Mouse (Mus musculus) midbrain, embryonic 10.5 days (tissue): ENCODE measurements around the gene Gnao1. TPM values are rescaled to one million over a fixed set of nuclear protein-coding genes. Genes with fewer than 3 reads are reported as not detected.

Experiments
- DNase-seq: peaks from one replicate; pipeline ENCODE4 v3.0.0-alpha.2; 2017; ENCODE audit warnings: low spot score
- H3K27ac ChIP-seq: fragments of 300-500 bp; sonication (generic); replicated peaks from 2 replicates; pipeline ENCODE4 v1.5.1; 2016; ENCODE audit warnings: mild to moderate bottlenecking
- H3K27me3 ChIP-seq: fragments of 300-500 bp; sonication (generic); 2 replicates; pipeline ENCODE4 v1.6.1; 2016; ENCODE audit warnings: low read depth, mild to moderate bottlenecking; ENCODE audit not compliant: poor library complexity, severe bottlenecking
- H3K36me3 ChIP-seq: fragments of 300-500 bp; sonication (generic); 2 replicates; pipeline ENCODE4 v1.6.1; 2016; ENCODE audit warnings: mild to moderate bottlenecking, moderate library complexity
- H3K4me1 ChIP-seq: fragments of 300-500 bp; sonication (generic); 2 replicates; pipeline ENCODE4 v1.6.1; 2016
- H3K4me3 ChIP-seq: fragments of 300-500 bp; sonication (generic); 2 replicates; pipeline ENCODE4 v1.5.1; 2016; ENCODE audit warnings: mild to moderate bottlenecking, moderate library complexity
- H3K9me3 ChIP-seq: fragments of 300-500 bp; sonication (generic); replicated peaks from 2 replicates; pipeline ENCODE4 v1.6.1; 2016; ENCODE audit warnings: mild to moderate bottlenecking
- WGBS: fragments of 180-500 bp; shearing (Covaris S2); methylation state at CpG from one replicate; pipeline ENCODE4 v1.1.7; 2016; 5-methylcytosine and 5-hydroxymethylcytosine counted together
- polyA plus RNA-seq: library from polyadenylated mRNA; unstranded; fragments of >200 nt; fragmentation: Nextera tagmentation; extraction: Ambion mirVana; gene quantifications from 2 replicates; pipeline ENCODE4 v1.2.1, GENCODE M21; 2016

Gene Gnao1
- polyA plus RNA-seq, 1 experiment from 2014 or later, result 13.1 TPM

- 90% methylated on average over 3 of the region's 3 CpGs for WGBS
- Histone ChIP-seq H3K4me1 (no peaks in the 10 kb centered on the region), H3K27ac (no peak overlapping the region), H3K36me3 (no peaks in the 10 kb centered on the region), H3K4me3 (no peak overlapping the region), H3K9me3 (no peaks in the 10 kb centered on the region), H3K27me3 (no peaks in the 10 kb centered on the region)
- DNase-seq, result no peak
Measured at GRCm38 (mm10) chr8:93938193-93938592, 128.4 kb downstream of the Gnao1 start.

GRCm38 (mm10) chr8:93940542-93941423 is 131.0 kb downstream of the Gnao1 start:
- Histone ChIP-seq H3K27me3 (no peaks in the 10 kb centered on the region), H3K4me3 (no peak overlapping the region), H3K36me3 (peaks cover 9% of the 10 kb centered on the region; the same call in 1 of the 2 replicates), H3K27ac (no peak overlapping the region), H3K4me1 (no peaks in the 10 kb centered on the region), H3K9me3 (no peaks in the 10 kb centered on the region)
- 74% methylated on average over 11 of the region's 11 CpGs for WGBS
- no peak for DNase-seq

GRCm38 (mm10) chr8:93941636-93942054 is 131.9 kb downstream of the Gnao1 start:
- H3K4me3 ChIP-seq, result no peak overlapping the region
- no peak for DNase-seq
- 90% methylated on average over 4 of the region's 4 CpGs for WGBS
- no peaks in the 10 kb centered on the region for H3K27me3 ChIP-seq
- no peak overlapping the region for H3K27ac ChIP-seq
- H3K9me3 ChIP-seq, result no peaks in the 10 kb centered on the region
- peaks cover 13% of the 10 kb centered on the region; the same call in 1 of the 2 replicates for H3K36me3 ChIP-seq
- no peaks in the 10 kb centered on the region for H3K4me1 ChIP-seq

GRCm38 (mm10) chr8:93945781-93946180 is 136.0 kb downstream of the Gnao1 start:
- H3K4me1 ChIP-seq, result no peaks in the 10 kb centered on the region
- no peaks in the 10 kb centered on the region for H3K27me3 ChIP-seq
- H3K36me3 ChIP-seq, result peaks cover 31% of the 10 kb centered on the region
- WGBS, result 86% methylated on average over 4 of the region's 4 CpGs
- no peaks in the 10 kb centered on the region for H3K9me3 ChIP-seq
- no peak for DNase-seq
- no peak overlapping the region for H3K27ac ChIP-seq
- H3K4me3 ChIP-seq, result no peak overlapping the region

- 95% methylated on average over 1 of the region's 1 CpGs for WGBS
- peaks cover 37% of the 10 kb centered on the region for H3K36me3 ChIP-seq
- H3K9me3 ChIP-seq, result no peaks in the 10 kb centered on the region
- H3K4me3 ChIP-seq, result no peak overlapping the region
- no peak for DNase-seq
- no peaks in the 10 kb centered on the region for H3K4me1 ChIP-seq
- no peak overlapping the region for H3K27ac ChIP-seq
- H3K27me3 ChIP-seq, result no peaks in the 10 kb centered on the region
Measured at GRCm38 (mm10) chr8:93946397-93946796, 136.6 kb downstream of the Gnao1 start.

GRCm38 (mm10) chr8:93950133-93950532 is 140.4 kb downstream of the Gnao1 start:
- 86% methylated on average over 14 of the region's 14 CpGs for WGBS
- H3K9me3 ChIP-seq, result no peaks in the 10 kb centered on the region
- DNase-seq, result no peak
- no peaks in the 10 kb centered on the region for H3K4me1 ChIP-seq
- H3K4me3 ChIP-seq, result no peak overlapping the region
- peaks cover 63% of the 10 kb centered on the region for H3K36me3 ChIP-seq
- no peak overlapping the region for H3K27ac ChIP-seq
- no peaks in the 10 kb centered on the region for H3K27me3 ChIP-seq

- no peak overlapping the region for H3K27ac ChIP-seq
- DNase-seq, result no peak
- no peaks in the 10 kb centered on the region for H3K4me1 ChIP-seq
- H3K36me3 ChIP-seq, result peaks cover 82% of the 10 kb centered on the region
- H3K9me3 ChIP-seq, result no peaks in the 10 kb centered on the region
- H3K27me3 ChIP-seq, result no peaks in the 10 kb centered on the region
- 87% methylated on average over 9 of the region's 9 CpGs for WGBS
- no peak overlapping the region for H3K4me3 ChIP-seq
Measured at GRCm38 (mm10) chr8:93952511-93952910, 142.7 kb downstream of the Gnao1 start.

GRCm38 (mm10) chr8:93958402-93958801 is 148.6 kb downstream of the Gnao1 start:
- H3K4me3 ChIP-seq, result no peak overlapping the region
- H3K9me3 ChIP-seq, result no peaks in the 10 kb centered on the region
- H3K27me3 ChIP-seq, result no peaks in the 10 kb centered on the region
- DNase-seq, result no peak
- H3K4me1 ChIP-seq, result no peaks in the 10 kb centered on the region
- WGBS, result 93% methylated on average over 9 of the region's 9 CpGs
- H3K27ac ChIP-seq, result no peak overlapping the region
- peaks cover 41% of the 10 kb centered on the region for H3K36me3 ChIP-seq

GRCm38 (mm10) chr8:93960909-93961308 is 151.1 kb downstream of the Gnao1 start:
- Histone ChIP-seq H3K27me3 (no peaks in the 10 kb centered on the region), H3K4me1 (no peaks in the 10 kb centered on the region), H3K9me3 (no peaks in the 10 kb centered on the region), H3K27ac (no peak overlapping the region), H3K36me3 (peaks cover 24% of the 10 kb centered on the region), H3K4me3 (no peak overlapping the region)
- 91% methylated on average over 6 of the region's 6 CpGs for WGBS
- no peak for DNase-seq

- Histone ChIP-seq H3K27me3 (no peaks in the 10 kb centered on the region), H3K36me3 (peaks cover 54% of the 10 kb centered on the region), H3K4me1 (peaks cover 3% of the 10 kb centered on the region; the same call in 1 of the 2 replicates), H3K4me3 (no peak overlapping the region), H3K9me3 (no peaks in the 10 kb centered on the region), H3K27ac (no peak overlapping the region)
- 72% methylated on average over 6 of the region's 6 CpGs for WGBS
- DNase-seq, result no peak
Measured at GRCm38 (mm10) chr8:93968293-93968692, 158.5 kb downstream of the Gnao1 start.

- peaks cover 3% of the 10 kb centered on the region; the same call in 1 of the 2 replicates for H3K4me1 ChIP-seq
- H3K36me3 ChIP-seq, result peaks cover 64% of the 10 kb centered on the region
- no peak overlapping the region for H3K4me3 ChIP-seq
- no peaks in the 10 kb centered on the region for H3K9me3 ChIP-seq
- no peaks in the 10 kb centered on the region for H3K27me3 ChIP-seq
- WGBS, result 80% methylated on average over 7 of the region's 7 CpGs
- H3K27ac ChIP-seq, result no peak overlapping the region
- no peak for DNase-seq
Measured at GRCm38 (mm10) chr8:93969626-93970340, 160.0 kb downstream of the Gnao1 start.

- Histone ChIP-seq H3K4me3 (no peak overlapping the region), H3K27me3 (no peaks in the 10 kb centered on the region), H3K4me1 (peaks cover 3% of the 10 kb centered on the region; the same call in 1 of the 2 replicates), H3K36me3 (peaks cover 74% of the 10 kb centered on the region), H3K27ac (no peak overlapping the region), H3K9me3 (no peaks in the 10 kb centered on the region)
- DNase-seq, result no peak
- 93% methylated on average over 10 of the region's 10 CpGs for WGBS
Measured at GRCm38 (mm10) chr8:93971451-93971850, 161.7 kb downstream of the Gnao1 start.

- DNase-seq, result no peak
Measured at GRCm38 (mm10) chr8:93972211-93972610, 162.4 kb downstream of the Gnao1 start.

More at GRCm38 (mm10) chr8:93972211-93972610, 162.4 kb downstream of the Gnao1 start:
- Histone ChIP-seq H3K9me3 (no peaks in the 10 kb centered on the region), H3K4me1 (peaks cover 3% of the 10 kb centered on the region; the same call in 1 of the 2 replicates), H3K36me3 (peaks cover 75% of the 10 kb centered on the region), H3K27me3 (no peaks in the 10 kb centered on the region), H3K4me3 (no peak overlapping the region), H3K27ac (no peak overlapping the region)
- WGBS, result 85% methylated on average over 5 of the region's 5 CpGs
